Mouse (Mus musculus) MEL (cell line): ENCODE results near the gene Slc38a5. TPM values are rescaled to one million over a fixed set of nuclear protein-coding genes. Genes with fewer than 3 reads are reported as not detected.

Experiments
- DNase-seq: peaks from one replicate; pipeline ENCODE4 v3.0.0; 2011; ENCODE audit warnings: low read depth, low spot score
- H3K27ac ChIP-seq: 2 replicates; pipeline ENCODE4 v1.5.1; 2012; ENCODE audit warnings: low read depth, mild to moderate bottlenecking, control low read depth, low read length, moderate library complexity; ENCODE audit not compliant: control insufficient read depth
- H3K27me3 ChIP-seq, 2 experiments: fragments of 150-350 bp in 1 of 2; sonication (generic) in 1 of 2; 2 replicates each; pipeline ENCODE4 v1.6.1; 2012; ENCODE audit warnings: low read length in 2 of 2, mild to moderate bottlenecking in 2 of 2, improper control_type of control experiment in 1 of 2, moderate library complexity in 1 of 2; ENCODE audit not compliant: insufficient read depth in 2 of 2, control insufficient read depth in 1 of 2
- H3K36me3 ChIP-seq, 2 experiments: 2 replicates each; pipeline ENCODE4 v1.6.1; 2012 to 2014; ENCODE audit warnings: low read length in 2 of 2, improper control_type of control experiment in 1 of 2, inconsistent platforms in 1 of 2, mild to moderate bottlenecking in 1 of 2; ENCODE audit not compliant: insufficient read depth in 2 of 2, control insufficient read depth in 1 of 2
- H3K4me1 ChIP-seq, 2 experiments: fragments of 150-350 bp in 1 of 2; sonication (generic) in 1 of 2; 2 replicates each; pipeline ENCODE4 v1.6.1; 2012; ENCODE audit warnings: low read length in 2 of 2, improper control_type of control experiment in 1 of 2, mild to moderate bottlenecking in 1 of 2; ENCODE audit not compliant: insufficient read depth in 2 of 2, control insufficient read depth in 1 of 2
- H3K4me3 ChIP-seq, 2 experiments: fragments of 150-350 bp in 1 of 2; sonication (generic) in 1 of 2; 2 replicates each; pipeline ENCODE4 v1.5.1; 2012; ENCODE audit warnings: low read depth in 2 of 2, low read length in 2 of 2, mild to moderate bottlenecking in 2 of 2, moderate library complexity in 2 of 2, control low read depth in 1 of 2, improper control_type of control experiment in 1 of 2; ENCODE audit not compliant: control insufficient read depth in 1 of 2, insufficient read depth in 1 of 2
- H3K79me2 ChIP-seq: 2 replicates; pipeline ENCODE4 v1.6.1; 2012; ENCODE audit warnings: mild to moderate bottlenecking, low read length, moderate library complexity; ENCODE audit not compliant: control insufficient read depth, poor library complexity, insufficient read depth
- H3K9ac ChIP-seq: 2 replicates; pipeline ENCODE4 v1.6.1; 2012; ENCODE audit warnings: low read depth, mild to moderate bottlenecking, control low read depth, low read length, moderate library complexity; ENCODE audit not compliant: control insufficient read depth, poor library complexity, severe bottlenecking
- H3K9me3 ChIP-seq: fragments of 150-350 bp; sonication (generic); replicated peaks from 2 replicates; pipeline ENCODE4 v1.6.1; 2012; ENCODE audit warnings: mild to moderate bottlenecking, low read length, improper control_type of control experiment, moderate library complexity; ENCODE audit not compliant: insufficient read depth
- CHD2 ChIP-seq: IDR thresholded peaks from 2 replicates; pipeline ENCODE4 v1.6.1; 2011; ENCODE audit warnings: low read length, improper control_type of control experiment
- E2F4 ChIP-seq: IDR thresholded peaks from 2 replicates; pipeline ENCODE4 v1.6.1; 2011; ENCODE audit warnings: low read depth, low read length, improper control_type of control experiment, borderline replicate concordance
- ELF1 ChIP-seq: IDR thresholded peaks from 2 replicates; pipeline ENCODE4 v1.6.1; 2014; ENCODE audit warnings: low read depth, mild to moderate bottlenecking, inconsistent platforms, low read length, improper control_type of control experiment, moderate library complexity
- EP300 ChIP-seq, 2 experiments: IDR thresholded peaks; 2 replicates each; pipeline ENCODE4 v1.6.1; 2011; ENCODE audit warnings: improper control_type of control experiment in 2 of 2, low read length in 2 of 2, low read depth in 1 of 2, mild to moderate bottlenecking in 1 of 2
- GABPA ChIP-seq: IDR thresholded peaks from 2 replicates; pipeline ENCODE4 v1.6.1; 2012; ENCODE audit warnings: low read depth, mild to moderate bottlenecking, inconsistent platforms, low read length, improper control_type of control experiment, moderate library complexity
- GATA1 ChIP-seq: IDR thresholded peaks from 2 replicates; pipeline ENCODE4 v1.6.1; 2011; ENCODE audit warnings: low read depth, low read length, improper control_type of control experiment
- HCFC1 ChIP-seq: IDR thresholded peaks from 2 replicates; pipeline ENCODE4 v1.6.1; 2012; ENCODE audit warnings: low read depth, mild to moderate bottlenecking, inconsistent platforms, low read length, improper control_type of control experiment, moderate library complexity
- MAFK ChIP-seq: IDR thresholded peaks from 2 replicates; pipeline ENCODE4 v1.6.1; 2011; ENCODE audit warnings: low read depth, mild to moderate bottlenecking, low read length, improper control_type of control experiment, borderline replicate concordance
- MAX ChIP-seq: IDR thresholded peaks from 2 replicates; pipeline ENCODE4 v1.6.1; 2011; ENCODE audit warnings: low read length, improper control_type of control experiment
- MEF2A ChIP-seq: IDR thresholded peaks from 2 replicates; pipeline ENCODE4 v1.6.1; 2014; ENCODE audit warnings: low read depth, mild to moderate bottlenecking, inconsistent platforms, low read length, improper control_type of control experiment; ENCODE audit not compliant: poor library complexity, insufficient replicate concordance, severe bottlenecking; ENCODE audit errors: extremely low read depth
- MYB ChIP-seq: IDR thresholded peaks from 2 replicates; pipeline ENCODE4 v1.6.1; 2011; ENCODE audit warnings: mild to moderate bottlenecking, low read depth, low read length, improper control_type of control experiment
- MYC ChIP-seq: IDR thresholded peaks from 2 replicates; pipeline ENCODE4 v1.6.1; 2011; ENCODE audit warnings: low read depth, mild to moderate bottlenecking, low read length, improper control_type of control experiment, moderate library complexity
- NELFE ChIP-seq: IDR thresholded peaks from 2 replicates; pipeline ENCODE4 v1.6.1; 2011; ENCODE audit warnings: low read depth, low read length, improper control_type of control experiment
- NRF1 ChIP-seq: IDR thresholded peaks from 2 replicates; pipeline ENCODE4 v1.6.1; 2014; ENCODE audit warnings: low read depth, mild to moderate bottlenecking, inconsistent platforms, low read length, improper control_type of control experiment, moderate library complexity; ENCODE audit not compliant: poor library complexity, insufficient read depth, severe bottlenecking
- POLR2A ChIP-seq, 2 experiments: IDR thresholded peaks; 2 replicates each; pipeline ENCODE4 v1.6.1; 2011 to 2012; ENCODE audit warnings: low read length in 2 of 2, mild to moderate bottlenecking in 2 of 2, control low read depth in 1 of 2, improper control_type of control experiment in 1 of 2, low read depth in 1 of 2, moderate library complexity in 1 of 2; ENCODE audit not compliant: control insufficient read depth in 1 of 2, insufficient read depth in 1 of 2, poor library complexity in 1 of 2
- RAD21 ChIP-seq: IDR thresholded peaks from 2 replicates; pipeline ENCODE4 v1.6.1; 2011; ENCODE audit warnings: mild to moderate bottlenecking, low read depth, low read length, improper control_type of control experiment
- SMC3 ChIP-seq: IDR thresholded peaks from 2 replicates; pipeline ENCODE4 v1.6.1; 2011; ENCODE audit warnings: low read depth, low read length, improper control_type of control experiment
- TAL1 ChIP-seq: IDR thresholded peaks from 2 replicates; pipeline ENCODE4 v1.6.1; 2012; ENCODE audit warnings: mild to moderate bottlenecking, inconsistent platforms, low read length, moderate library complexity, mixed read lengths
- USF2 ChIP-seq, 2 experiments: IDR thresholded peaks; 2 replicates each; pipeline ENCODE4 v1.6.1; 2011 to 2012; ENCODE audit warnings: improper control_type of control experiment in 2 of 2, low read length in 2 of 2, borderline replicate concordance in 1 of 2, inconsistent platforms in 1 of 2, low read depth in 1 of 2, mild to moderate bottlenecking in 1 of 2; ENCODE audit not compliant: insufficient read depth in 1 of 2
- ZC3H11A ChIP-seq: IDR thresholded peaks from 2 replicates; pipeline ENCODE4 v1.6.1; 2012; ENCODE audit warnings: low read depth, mild to moderate bottlenecking, inconsistent platforms, low read length, improper control_type of control experiment
- ZMIZ1 ChIP-seq: IDR thresholded peaks from 2 replicates; pipeline ENCODE4 v1.6.1; 2012; ENCODE audit warnings: low read depth, mild to moderate bottlenecking, inconsistent platforms, low read length, improper control_type of control experiment, moderate library complexity
- polyA plus RNA-seq, 2 experiments: library from polyadenylated mRNA; stranded (reverse) in 1 of 2; unstranded in 1 of 2; fragments of >175 nt in 1 of 2; fragments of >200 nt in 1 of 2; gene quantifications; 2 replicates each; pipeline versions ENCODE4 v1.2.1 to v1.2.4; 2012; ENCODE audit warnings: low replicate concordance in 2 of 2, low read depth in 1 of 2; ENCODE audit not compliant: insufficient read length in 2 of 2, insufficient read depth in 1 of 2, missing spikeins in 1 of 2
- total RNA-seq: library from RNA; depleted of rRNA; stranded (reverse); fragments of 300-350 nt; gene quantifications from 2 replicates; pipeline ENCODE4 v1.2.3, GENCODE M21; 2012

Gene Slc38a5
- total and polyA plus RNA-seq, 3 experiments = 100 to 146 TPM; not detected in 1

GRCm38 (mm10) chrX:8248542-8249120 lies 22.3 kb upstream of the Slc38a5 start:
- Histone ChIP-seq H3K4me1 (peaks cover 0 to 4% of the 10 kb centered on the region in 2 experiments; a peak in 1 of 4 replicates), H3K9ac (no peak overlapping the region), H3K4me3 (no peak overlapping the region), H3K27ac (no peak overlapping the region), H3K36me3 (peaks cover 1 to 2% of the 10 kb centered on the region in 2 experiments; a peak in 3 of 4 replicates), H3K79me2 (peaks cover 15% of the 10 kb centered on the region), H3K9me3 (no peaks in the 10 kb centered on the region), H3K27me3 (no peaks in the 10 kb centered on the region)
- no peak for DNase-seq
- no peak for TF ChIP-seq MEF2A
- TF ChIP-seq MAFK = no peak
- TF ChIP-seq SMC3 = no peak
- no peak for TF ChIP-seq POLR2A (IDR thresholded peaks at IDR 0.05; ENCODE audit: control insufficient read depth in 1 of 2, insufficient read depth in 1 of 2, low read depth in 1 of 2, low read length in 2 of 2, poor library complexity in 1 of 2)
- no peak for TF ChIP-seq TAL1
- no peak for TF ChIP-seq E2F4
- TF ChIP-seq USF2 (IDR thresholded peaks at IDR 0.05; ENCODE audit: borderline replicate concordance in 1 of 2, insufficient read depth in 1 of 2, low read depth in 1 of 2, low read length in 2 of 2) = no peak
- TF ChIP-seq HCFC1 = no peak
- TF ChIP-seq NELFE = no peak
- no peak for TF ChIP-seq EP300 (IDR thresholded peaks at IDR 0.05; ENCODE audit: low read depth in 1 of 2, low read length in 2 of 2)
- no peak for TF ChIP-seq GABPA
- TF ChIP-seq MAX = no peak
- TF ChIP-seq ELF1 = no peak
- no peak for TF ChIP-seq MYB
- TF ChIP-seq MYC = no peak
- no peak for TF ChIP-seq RAD21
- TF ChIP-seq CHD2 = no peak
- TF ChIP-seq ZC3H11A = no peak
- TF ChIP-seq GATA1 = no peak

GRCm38 (mm10) chrX:8251789-8252333 lies 19.1 kb upstream of the Slc38a5 start:
- TF ChIP-seq POLR2A (IDR thresholded peaks at IDR 0.05; ENCODE audit: control insufficient read depth in 1 of 2, insufficient read depth in 1 of 2, low read depth in 1 of 2, low read length in 2 of 2, poor library complexity in 1 of 2) (0 out of 4 replicates have a peak, but pooled peaks of 1 of the 2 experiments have one; percentile 64), NRF1 (no peak), RAD21 (no peak), MYC (peak; percentile 37; the same call in 1 of the 2 replicates), ZMIZ1 (no peak)
- H3K9me3 ChIP-seq = no peaks in the 10 kb centered on the region
- H3K27ac ChIP-seq = peak overlapping the region; percentile 30; the same call in 1 of the 2 replicates

More at GRCm38 (mm10) chrX:8251789-8252333, 19.1 kb upstream of the Slc38a5 start:
- Histone ChIP-seq H3K4me3 (peak overlapping the region; percentile 82 to 83), H3K4me1 (peaks cover 3 to 9% of the 10 kb centered on the region in 2 experiments; a peak in 3 of 4 replicates), H3K36me3 (peaks cover 0 to 10% of the 10 kb centered on the region in 2 experiments; a peak in 2 of 4 replicates), H3K79me2 (peaks cover 15% of the 10 kb centered on the region), H3K27me3 (no peaks in the 10 kb centered on the region), H3K9ac (peak overlapping the region; percentile 75)
- DNase-seq = no peak
